Mouse (Mus musculus): ENCODE measurements around the gene Leprot. TPM values are rescaled to one million over a fixed set of nuclear protein-coding genes. Genes with fewer than 3 reads are reported as not detected.
A peak's percentile ranks its signal among the peaks of the same experiment; 100 is the strongest.

The Leprot gene
- total RNA-seq, 4 experiments from 2014 or later, result 24.6 to 30.6 (median 25.8) TPM

DNA sequence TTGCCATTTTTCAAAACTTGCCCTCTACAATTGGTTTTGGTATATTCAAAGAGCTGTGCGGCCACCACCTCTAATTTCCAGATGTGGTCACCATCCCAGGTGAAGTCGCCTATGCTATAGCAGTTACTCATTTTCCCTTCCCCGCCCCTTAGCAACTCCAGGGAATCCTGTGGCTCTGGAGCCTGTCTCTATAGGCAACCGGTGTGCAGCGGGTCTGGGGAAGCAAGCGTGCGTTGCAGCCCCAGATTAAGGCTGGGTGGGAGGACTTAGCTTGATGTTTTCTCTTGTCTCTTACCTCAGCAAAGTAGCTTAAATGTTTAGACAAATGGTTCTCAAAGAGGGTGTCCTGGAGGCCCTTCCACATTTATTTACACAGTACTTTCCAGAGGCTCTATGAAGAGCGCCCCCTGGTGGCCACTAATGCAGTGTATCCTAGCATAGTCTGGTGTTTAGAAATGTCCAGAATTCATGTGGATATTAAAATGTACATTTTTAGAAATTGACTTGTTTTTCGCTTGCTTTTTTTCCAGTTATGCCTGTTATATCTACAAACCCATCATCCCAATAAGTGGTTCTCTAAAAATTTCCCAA is 16.7 kb downstream of the Leprot start:
- no peak for DNase-seq (ENCODE audit: low spot score)

DNA sequence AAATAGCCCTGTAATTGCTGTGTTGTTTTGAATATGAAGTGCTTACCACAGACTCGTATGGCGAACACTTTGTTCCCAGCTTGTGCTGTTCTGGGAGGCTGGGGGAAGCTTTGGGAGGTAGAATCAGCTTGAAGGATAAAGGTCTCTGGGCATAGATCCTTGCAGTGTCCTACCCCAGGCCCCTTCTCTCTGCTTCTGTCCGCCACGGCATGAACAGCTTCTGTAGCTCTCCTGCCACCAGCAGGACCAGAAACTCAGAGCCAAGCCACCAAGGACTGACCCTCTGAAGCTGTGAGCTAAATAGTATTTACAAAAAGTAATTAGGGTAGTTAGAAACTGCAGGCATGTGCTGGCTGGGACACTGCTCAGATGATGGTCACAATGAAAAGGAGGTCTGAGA is 17.2 kb downstream of the Leprot start:
- no peak for DNase-seq (ENCODE audit: low spot score)

DNA sequence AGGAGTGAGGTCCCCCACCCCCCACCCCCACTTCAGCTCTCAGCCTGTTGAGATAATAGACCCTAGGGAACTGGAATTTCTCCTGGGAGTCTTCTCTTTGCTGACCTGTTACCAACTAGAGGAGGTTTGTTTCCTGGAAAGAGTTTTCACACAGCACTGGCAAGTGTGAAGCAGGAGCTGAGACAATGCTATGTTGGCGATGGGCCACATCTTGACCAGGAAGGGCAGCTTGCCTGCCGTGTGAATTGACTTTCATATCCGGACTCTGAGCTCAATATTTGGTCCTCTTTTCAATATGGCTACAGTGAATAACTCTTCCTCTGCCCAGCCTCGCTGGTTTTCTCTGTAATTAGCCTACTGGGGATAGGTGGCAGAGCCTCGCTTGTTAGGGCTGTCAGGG is 21.6 kb downstream of the Leprot start:
- DNase-seq (ENCODE audit: low spot score), result no peak

DNA sequence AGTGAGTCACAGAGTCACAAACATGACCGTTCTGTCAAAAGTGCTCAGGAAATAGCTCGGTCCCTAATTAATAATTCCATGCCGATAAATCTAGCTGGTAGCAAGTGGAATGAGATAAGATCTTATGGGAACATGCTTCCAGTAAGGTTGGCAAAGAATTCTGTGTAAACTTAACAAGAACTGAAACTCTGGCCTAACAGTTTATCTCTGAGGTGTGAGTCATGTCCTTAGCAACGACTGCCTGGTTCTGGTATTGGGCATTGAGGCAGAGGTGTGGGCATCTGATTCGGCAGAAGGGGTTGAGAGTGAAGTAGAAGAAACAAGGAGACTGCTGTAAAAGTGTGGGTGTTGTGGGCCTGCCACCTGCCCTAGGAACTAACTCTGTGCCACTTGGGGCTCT is 22.3 kb downstream of the Leprot start:
- DNase-seq (ENCODE audit: low spot score), result no peak

DNA sequence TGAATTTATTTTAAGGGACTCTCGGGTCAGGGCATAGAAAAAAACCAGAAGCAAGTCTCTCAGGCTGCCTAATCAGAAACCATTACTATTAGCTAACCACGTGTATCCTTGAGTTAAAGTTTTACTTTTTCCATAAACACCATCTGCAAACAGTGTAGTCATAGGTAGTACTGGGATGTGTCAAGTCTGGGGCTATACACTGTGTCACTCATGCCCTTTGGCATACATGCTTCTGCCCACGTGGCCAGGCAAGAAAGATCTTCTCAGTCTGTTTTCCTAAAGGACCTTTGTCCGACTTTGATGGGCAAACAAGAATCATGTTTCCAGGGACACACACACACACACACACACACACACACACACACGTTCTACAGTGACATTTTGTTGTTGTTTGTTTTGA is 27.3 kb downstream of the Leprot start:
- no peak for DNase-seq (ENCODE audit: low spot score)

DNA sequence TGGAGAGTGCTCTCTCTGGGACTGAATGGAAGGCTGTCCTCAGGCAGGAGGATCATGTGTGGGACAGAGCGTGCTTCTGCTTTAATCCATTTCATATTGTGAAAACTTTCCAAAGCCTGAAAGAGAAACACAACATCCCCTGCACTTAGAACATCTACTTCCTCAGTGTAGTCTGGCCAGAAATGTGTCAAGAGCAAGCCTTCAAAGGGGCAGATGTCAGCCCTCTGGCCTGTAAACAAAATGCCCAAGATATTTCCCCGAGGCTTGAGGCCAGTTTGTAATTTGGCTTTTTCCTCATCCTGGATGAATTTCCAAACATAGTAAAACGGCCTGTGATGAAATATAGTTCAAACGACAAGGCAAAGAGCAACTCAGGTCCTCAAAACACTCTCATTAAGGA is 28.2 kb downstream of the Leprot start:
- peak; percentile 57 for DNase-seq (ENCODE audit: low spot score)

DNA sequence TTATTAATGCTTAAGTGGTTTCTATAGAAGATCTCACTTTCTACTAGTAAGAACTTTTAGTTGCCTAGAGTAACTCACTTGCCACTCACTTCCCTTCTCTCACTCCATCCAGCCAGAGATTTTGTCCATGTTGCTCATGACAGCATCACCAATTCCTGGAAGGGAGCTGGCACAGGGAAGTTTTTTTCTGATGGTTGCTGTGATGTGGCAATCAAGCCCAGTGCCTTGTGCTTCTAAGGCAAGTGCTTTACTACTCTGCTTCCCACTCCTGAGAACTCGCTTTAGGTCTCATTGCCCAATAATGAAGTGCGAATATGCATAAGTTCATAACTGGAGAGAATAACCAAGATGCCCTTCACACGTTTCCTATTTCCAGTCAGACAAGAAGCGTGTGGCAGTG is 35.1 kb downstream of the Leprot start:
- DNase-seq (ENCODE audit: low spot score), result no peak

DNA sequence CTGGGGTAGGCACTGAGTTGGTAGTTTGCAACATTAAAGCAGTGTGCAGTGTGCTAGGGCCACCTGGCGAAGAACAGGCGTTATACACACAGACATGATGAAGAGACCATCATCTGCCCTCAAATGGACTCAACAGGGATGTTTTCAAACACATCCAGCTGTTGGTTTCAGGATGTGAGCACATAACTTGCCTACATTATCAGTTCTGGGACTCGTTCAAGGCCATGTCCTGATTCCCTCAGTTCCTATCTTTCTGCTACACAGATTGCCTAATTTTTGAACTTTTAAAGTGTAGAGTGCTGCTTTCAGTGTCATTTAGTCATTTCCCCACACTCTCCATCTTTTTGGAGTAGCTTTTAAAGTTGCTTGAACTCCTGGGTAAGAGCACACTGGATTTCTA is 35.6 kb downstream of the Leprot start:
- DNase-seq (ENCODE audit: low spot score), result peak; percentile 36

DNA sequence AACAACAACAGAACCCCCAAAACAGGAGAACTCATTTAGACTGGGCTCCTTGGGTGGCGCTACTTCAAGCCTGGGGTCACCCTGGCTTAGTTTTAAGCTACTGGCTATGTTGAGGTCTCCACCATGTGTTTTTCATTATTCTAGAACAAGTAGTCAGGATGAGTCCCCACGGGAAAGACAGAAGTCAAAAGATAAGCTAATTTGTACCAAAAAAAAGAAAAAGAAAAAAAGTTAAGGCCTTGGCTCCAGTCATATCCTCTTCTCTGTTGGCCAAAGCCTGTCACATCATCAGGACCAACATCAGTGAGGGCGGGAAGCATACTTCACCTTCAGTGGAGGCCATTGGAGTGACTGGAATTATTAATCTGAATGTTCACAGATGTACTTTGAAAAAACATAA is 37.3 kb downstream of the Leprot start:
- DNase-seq (ENCODE audit: low spot score), result no peak

DNA sequence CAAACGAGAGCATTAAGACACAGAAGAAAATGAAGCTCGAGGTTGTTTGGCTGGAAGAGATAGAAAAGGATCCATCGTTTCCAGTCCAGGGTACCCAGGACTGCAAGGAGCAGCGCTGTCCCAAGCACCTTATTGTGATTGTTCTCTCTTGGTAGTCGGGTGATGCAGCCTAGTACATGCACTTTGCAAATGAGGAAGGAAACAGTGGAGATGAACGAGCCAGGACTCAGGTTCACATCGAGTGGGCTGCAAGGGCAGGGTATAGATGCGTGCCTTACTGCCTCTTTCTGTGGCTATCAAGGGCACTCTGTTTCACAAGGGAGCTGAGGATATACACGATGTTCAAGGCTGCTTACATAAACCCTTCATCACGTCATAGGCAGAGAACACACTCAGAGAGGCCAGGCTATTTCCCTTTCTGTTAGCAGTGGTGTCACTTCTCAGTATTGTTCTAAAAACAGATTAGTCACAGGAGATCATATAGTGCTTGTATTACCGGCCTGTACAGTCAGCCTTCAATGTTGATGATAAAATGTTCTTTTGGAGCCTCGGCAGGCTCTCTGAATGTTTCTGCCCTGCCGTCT is 38.8 kb downstream of the Leprot start:
- DNase-seq (ENCODE audit: low spot score), result no peak

DNA sequence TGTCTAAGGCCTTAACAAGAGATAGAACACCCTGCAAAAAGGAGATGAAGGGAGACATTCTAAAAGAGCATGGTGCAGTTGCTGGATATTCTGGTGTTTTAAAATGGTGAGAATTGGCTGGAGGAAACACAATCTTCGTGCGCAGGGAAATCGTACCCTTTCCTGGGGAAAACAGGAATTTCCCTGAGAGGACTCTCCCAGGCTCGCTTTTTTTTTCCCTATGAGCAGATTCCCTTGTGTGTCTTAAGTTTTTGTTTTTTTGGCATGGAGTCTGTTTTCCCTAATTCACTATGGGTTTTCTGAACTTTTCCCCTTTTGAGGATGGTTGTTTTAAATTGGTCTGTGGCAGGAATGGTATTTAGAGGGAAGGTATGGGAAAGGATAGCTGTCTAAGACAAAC is 41.7 kb downstream of the Leprot start:
- no peak for DNase-seq (ENCODE audit: low spot score)

DNA sequence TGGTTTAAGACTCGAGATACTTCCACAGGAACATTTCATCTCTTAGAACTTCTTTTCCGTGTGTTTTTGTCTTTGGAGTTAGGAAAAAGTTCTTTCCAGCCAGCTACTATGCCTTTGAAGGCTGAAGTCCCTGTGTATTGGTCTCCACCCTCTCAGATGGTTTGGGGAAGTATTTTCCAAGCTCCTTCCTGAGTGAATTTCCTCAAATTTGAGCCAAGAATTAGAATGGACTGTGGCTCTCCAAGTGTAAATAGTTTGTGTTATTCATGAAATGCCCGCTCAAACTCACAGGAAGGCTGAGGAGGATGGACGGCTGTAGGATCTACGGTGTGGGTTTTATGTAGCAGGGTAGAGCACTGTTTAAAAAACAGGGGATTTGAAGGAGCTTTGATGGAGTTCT is 42.1 kb downstream of the Leprot start:
- peak; percentile 33 for DNase-seq (ENCODE audit: low spot score)

DNA sequence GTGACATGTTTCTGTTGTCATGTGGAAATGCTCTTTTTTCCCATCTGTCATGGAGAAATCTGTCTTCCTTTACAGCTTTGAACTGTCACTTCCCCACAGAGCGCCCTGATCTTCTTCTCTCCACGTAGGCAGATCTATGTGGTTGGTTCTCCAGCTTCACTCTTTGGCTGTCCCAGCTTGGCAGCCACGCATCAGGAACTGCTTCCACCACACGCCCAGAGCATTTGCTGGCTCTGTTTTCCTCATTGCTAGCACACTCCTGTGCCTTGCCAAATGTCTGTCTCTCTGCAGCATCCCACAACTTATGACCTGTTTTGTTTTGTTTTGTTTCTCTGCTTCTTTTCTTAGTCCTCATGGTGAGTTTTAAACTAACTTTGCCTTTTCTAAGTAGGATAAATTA is 45.4 kb downstream of the Leprot start:
- DNase-seq (ENCODE audit: low spot score), result peak; percentile 41

DNA sequence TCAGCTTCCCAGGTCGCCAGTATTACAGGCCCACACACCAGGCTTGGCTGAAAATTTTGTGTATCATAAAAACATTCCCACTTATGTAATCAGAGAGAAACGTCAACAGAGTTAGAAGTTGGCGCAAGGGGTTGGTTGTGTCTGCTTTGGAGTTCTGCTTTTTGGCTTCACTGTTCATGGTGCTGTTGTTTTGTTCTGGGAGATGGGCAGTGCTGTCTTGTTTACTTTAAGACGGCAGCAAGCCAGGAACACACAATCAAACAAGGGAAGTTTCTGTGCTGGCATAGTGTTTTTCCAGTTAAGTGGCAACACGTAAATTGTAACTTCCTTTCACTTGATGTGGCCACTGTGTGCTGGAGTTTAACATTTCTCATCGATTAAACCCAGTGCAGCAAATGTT is 47.0 kb downstream of the Leprot start:
- no peak for DNase-seq (ENCODE audit: low spot score)

DNA sequence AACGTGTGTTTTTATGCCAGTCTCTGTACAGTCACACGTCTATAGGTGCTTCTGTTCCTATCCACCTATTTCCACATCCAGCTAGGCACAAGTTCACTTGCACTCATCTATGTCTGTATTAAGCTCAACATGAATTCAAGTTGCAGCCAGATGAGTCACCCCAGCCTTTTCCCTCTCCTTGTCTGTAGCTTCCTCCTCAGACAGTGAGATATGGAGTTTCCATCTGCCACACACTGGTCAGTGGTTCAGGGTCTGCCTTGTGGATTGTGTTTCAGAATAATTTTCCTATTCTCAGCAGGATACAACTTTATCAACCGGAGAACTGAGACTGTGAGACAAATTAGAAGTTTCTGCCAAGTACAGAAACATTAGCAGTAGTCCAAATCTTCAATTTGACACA is 49.7 kb downstream of the Leprot start:
- no peak for DNase-seq (ENCODE audit: low spot score)

DNA sequence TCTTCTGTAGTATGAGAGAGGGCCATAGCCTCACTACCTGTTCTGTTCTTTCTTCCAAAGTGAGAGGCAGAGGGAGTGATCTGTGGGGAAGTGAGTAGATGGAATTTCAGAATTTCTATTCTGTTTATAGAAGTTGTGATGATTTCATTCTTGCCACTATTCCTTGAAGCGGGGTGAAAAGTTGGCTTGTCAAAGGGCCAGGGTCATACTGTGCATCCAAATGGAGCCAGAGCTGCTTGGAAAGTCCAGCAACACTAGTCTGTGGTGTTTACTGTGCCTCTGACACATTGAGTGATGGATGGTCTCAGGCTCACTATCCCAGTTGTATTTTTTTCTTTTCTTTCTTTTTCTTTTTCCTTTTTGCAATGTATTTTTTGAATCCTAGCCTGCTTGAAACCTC is 51.9 kb downstream of the Leprot start:
- DNase-seq (ENCODE audit: low spot score), result no peak

DNA sequence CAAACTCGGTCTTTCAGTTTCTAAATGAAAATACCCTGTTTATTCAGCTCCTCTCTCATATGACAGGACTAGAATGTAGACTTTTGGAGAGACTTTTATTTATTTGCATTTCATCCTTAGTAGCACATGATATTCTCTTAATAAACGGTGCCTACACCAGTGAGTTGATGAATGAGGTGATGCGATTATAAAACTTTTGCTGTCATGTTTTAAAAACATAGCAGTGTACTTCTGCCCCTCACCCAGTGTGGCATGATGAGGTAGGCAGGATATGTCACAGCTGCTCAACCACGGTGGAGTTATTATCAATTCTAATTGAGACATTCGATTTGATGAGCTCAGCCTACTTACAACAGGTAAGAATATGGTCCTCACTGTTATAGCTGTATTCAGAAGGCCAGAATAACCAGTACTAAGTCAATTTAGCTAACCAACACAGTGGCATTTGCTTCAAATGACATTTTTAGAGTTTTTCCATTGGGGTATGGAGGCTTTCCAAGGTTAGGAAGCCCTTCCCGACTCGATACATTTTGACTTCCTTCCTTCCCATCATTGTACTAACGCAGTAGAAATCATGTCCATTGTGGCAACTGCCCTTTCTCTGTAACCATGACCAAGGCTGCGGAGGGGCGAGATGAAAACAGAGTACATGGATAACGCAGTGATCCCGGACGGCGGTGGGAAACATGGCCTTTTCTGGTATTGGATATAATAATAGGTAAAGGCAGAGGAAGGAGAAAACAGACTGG is 53.5 kb downstream of the Leprot start:
- no peak for DNase-seq (ENCODE audit: low spot score)

DNA sequence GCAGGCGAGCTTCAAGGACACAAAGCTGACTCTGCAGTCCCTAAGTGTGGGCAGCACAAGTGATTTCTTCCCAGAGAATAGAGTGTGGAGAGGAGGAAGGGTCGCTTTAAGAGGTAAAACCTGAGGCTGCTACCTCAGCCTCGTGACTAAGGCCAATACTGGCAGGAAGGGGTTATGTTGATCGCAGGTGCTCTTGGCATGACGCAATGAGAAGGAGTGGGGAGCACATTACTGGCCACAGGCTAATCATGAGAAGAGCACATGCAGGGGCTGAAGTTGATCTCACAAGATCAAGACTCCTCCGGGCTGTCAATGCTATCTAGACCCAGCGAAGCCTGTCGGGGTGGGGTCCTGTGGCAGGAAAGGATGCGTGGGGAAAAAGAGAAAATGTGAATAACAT is 57.8 kb downstream of the Leprot start:
- no peak for DNase-seq (ENCODE audit: low spot score)

DNA sequence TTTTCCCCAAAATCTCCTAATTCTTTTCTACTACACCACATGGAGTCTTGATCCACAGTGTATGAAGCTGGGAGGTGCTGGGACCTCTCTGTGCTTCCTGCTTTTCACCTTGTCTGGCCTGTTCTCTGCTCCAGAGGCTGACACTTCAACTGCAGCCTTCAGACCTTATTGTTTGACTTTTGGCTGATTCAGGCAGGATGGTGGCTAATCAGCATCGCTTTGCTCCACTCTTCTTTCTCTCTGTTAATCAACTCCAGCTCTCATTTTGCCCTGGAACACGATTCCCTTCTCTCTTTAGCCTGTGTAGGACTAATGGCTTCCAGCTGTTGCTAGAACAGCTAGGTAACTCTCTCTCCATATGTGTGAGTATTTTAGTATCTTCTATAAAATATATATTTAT is 59.7 kb downstream of the Leprot start:
- no peak for DNase-seq (ENCODE audit: low spot score)

DNA sequence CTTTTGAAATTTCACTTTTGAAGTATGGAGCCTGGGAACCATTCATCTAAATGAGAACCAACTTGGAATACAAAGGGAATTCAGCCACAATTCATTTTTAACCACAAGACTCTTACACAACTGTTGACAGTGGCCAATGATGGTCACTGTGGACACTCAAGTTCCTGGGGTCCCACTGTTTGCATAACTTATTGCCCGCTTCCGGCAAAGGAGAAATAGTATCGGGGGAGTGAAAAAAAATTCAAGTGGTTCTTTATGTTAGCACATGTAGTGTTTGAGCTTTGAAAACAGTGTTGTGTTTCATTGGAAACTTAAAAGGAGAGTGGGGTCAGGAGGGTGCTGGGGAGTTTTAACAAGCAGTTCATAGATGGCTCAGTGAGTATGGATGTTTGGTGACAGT is 60.4 kb downstream of the Leprot start:
- DNase-seq (ENCODE audit: low spot score), result no peak

Data from heart, adult 8-10 months (tissue).